14 mouse cellular contexts compared by ENCODE assay signal in the genomic region with DNA sequence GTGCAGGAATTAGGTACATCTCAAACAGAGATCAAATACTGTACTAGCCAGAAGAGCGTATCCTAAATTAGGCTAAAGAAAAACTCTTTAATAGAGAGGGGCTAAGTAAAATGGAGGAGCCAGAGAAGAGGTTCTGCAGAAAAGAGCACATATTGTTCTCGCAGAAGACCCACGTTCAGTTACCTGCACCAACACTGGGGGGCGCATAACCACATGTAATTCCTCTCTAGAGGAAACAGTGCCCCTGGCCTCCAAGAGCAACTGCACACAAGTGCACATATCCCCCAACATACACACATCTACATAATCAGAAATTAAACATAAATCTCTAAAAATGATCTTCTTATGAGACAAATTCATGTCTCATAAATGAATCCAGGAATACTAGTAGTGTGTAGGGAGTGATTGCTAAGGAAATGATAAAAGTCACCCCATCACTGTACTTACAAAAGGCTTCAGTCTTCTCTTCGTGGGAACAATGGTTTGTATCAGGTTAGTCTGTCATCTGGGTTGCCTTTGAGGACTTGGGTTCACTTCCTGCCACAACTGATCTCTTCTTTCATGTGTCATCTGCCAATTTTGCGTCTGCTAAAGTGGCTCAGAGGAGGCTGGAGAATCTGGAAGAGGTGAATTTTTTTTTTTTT.
DNase-seq lines count a peak whose midpoint lies in the region; ATAC-seq lines count a peak whose summit lies in the region.
"Had no signal": no experiment of that assay in that cellular context is flagged by ENCODE, and none has a peak within 500 bp of the region (broad histone marks: within the 10 kb centered on the region; RNA-seq: fewer than 3 reads in every experiment).

No protein-coding gene starts in this region.

- H3K4me1 ChIP-seq in heart, embryonic 10.5 days, result peaks cover 30% of the 10 kb centered on the region
- peaks cover 13% of the 10 kb centered on the region for H3K4me1 ChIP-seq in heart, embryonic 11.5 days (ENCODE audit: control insufficient read depth, insufficient read depth, low read length)
- H3K4me1 ChIP-seq: forebrain, embryonic 13.5 days had no signal

- H3K9me3 ChIP-seq in heart, embryonic 10.5 days, result no peaks in the 10 kb centered on the region
- no peaks in the 10 kb centered on the region for H3K9me3 ChIP-seq in heart, embryonic 11.5 days (replicated peaks; ENCODE audit: control insufficient read depth, low read length)
- H3K9me3 ChIP-seq: forebrain, embryonic 13.5 days; limb, embryonic 13.5 days had no signal

- ATAC-seq in heart, embryonic 11.5 days (replicated peaks; ENCODE audit: insufficient number of reproducible peaks, low FRiP score, low TSS enrichment), result no peak
- ATAC-seq: forebrain, embryonic 13.5 days; hindbrain, embryonic 16.5 days had no signal

- no peak overlapping the region for H3K27ac ChIP-seq in heart, embryonic 10.5 days
- H3K27ac ChIP-seq in heart, embryonic 11.5 days (ENCODE audit: low read depth, low read length), result no peak overlapping the region
- H3K27ac ChIP-seq: forebrain, embryonic 13.5 days; limb, embryonic 13.5 days had no signal

- H3K36me3 ChIP-seq in heart, embryonic 10.5 days, result 0 out of 2 replicates have a peak, but pooled peaks cover 2% of the 10 kb centered on the region
- H3K36me3 ChIP-seq in heart, embryonic 11.5 days (ENCODE audit: control insufficient read depth, insufficient read depth, low read length), result no peaks in the 10 kb centered on the region
- H3K36me3 ChIP-seq: G1E; limb, embryonic 13.5 days had no signal

- H3K9ac ChIP-seq in heart, embryonic 11.5 days (ENCODE audit: low read depth, low read length), result no peak overlapping the region
- H3K9ac ChIP-seq: forebrain, embryonic 13.5 days; limb, embryonic 13.5 days had no signal

- 71% methylated on average over 6 of the region's 6 CpGs for WGBS in heart, embryonic 10.5 days
- WGBS in heart, embryonic 11.5 days (ENCODE audit: insufficient replicate concordance), result 68% methylated on average over 6 of the region's 6 CpGs

- DNase-seq in heart, embryonic 10.5 days (ENCODE audit: low spot score), result peak; percentile 30
- peak; percentile 15 for DNase-seq in lung, postnatal 14 days
- no peak for DNase-seq in lung, postnatal 25 days (ENCODE audit: low spot score)
- DNase-seq in lung, postnatal 36 days, result peak; percentile 26
- DNase-seq in adrenal gland, postnatal 14 days, result no peak
- no peak for DNase-seq in B cell, adult 2 months
- DNase-seq in frontal cortex, postnatal 36 days (ENCODE audit: low spot score in 2 of 2), result no peak
- DNase-seq: heart, adult 11 months; midbrain, embryonic 14.5 days had no signal

- no peak overlapping the region for H3K4me3 ChIP-seq in heart, embryonic 10.5 days
- H3K4me3 ChIP-seq in heart, embryonic 11.5 days (ENCODE audit: low read depth, low read length), result no peak overlapping the region
- H3K4me3 ChIP-seq: forebrain, embryonic 13.5 days; limb, embryonic 13.5 days had no signal

- no peak overlapping the region for H3K4me2 ChIP-seq in heart, embryonic 11.5 days
- H3K4me2 ChIP-seq: forebrain, embryonic 13.5 days; limb, embryonic 13.5 days had no signal

- H3K27me3 ChIP-seq in heart, embryonic 10.5 days (ENCODE audit: insufficient read depth, poor library complexity, severe bottlenecking), result no peaks in the 10 kb centered on the region
- no peaks in the 10 kb centered on the region for H3K27me3 ChIP-seq in heart, embryonic 11.5 days (ENCODE audit: control insufficient read depth, insufficient read depth, low read length)
- H3K27me3 ChIP-seq: forebrain, embryonic 13.5 days; limb, embryonic 13.5 days had no signal

Comparison
In these comparisons a context has a peak if more than half of its experiments do, and no peak if none do; other contexts are left out.
1. DNase-seq: peak in heart, embryonic 10.5 days (single experiment), lung, postnatal 14 days (single experiment) and lung, postnatal 36 days (single experiment); none in lung, postnatal 25 days (single experiment), adrenal gland, postnatal 14 days (single experiment), B cell, adult 2 months (0 of 2) and frontal cortex, postnatal 36 days (0 of 2).